Mouse (Mus musculus) thymus, postnatal 4 days (tissue): ENCODE measurements around the gene Fcgr3.
"Not testable (repeated sequence)": the region's sequence is repeated elsewhere in the genome, so short reads cannot be mapped to it uniquely, and the experiment has no call there.

Source experiments
- DNase-seq: peaks from one replicate; pipeline ENCODE4 v3.0.0; 2021

The Fcgr3 gene

GRCm38 (mm10) chr1:171064491-171065242 lies at the start of gene Fcgr3:
TSS of gene Fcgr3 (minus strand) at chr1:171064935.
- DNase-seq: peak; percentile 83

GRCm38 (mm10) chr1:171113873-171114299 lies 49.2 kb upstream of the Fcgr3 start, which contains the start of gene Cfap126:
TSS of gene Cfap126 (plus strand) at chr1:171113918.
- DNase-seq: peak; percentile 37

GRCm38 (mm10) chr1:171112986-171113385 lies 48.3 kb upstream of the Fcgr3 start:
- no peak for DNase-seq

- DNase-seq: peak; percentile 54
These were observed 47.2 kb upstream of the Fcgr3 start for GRCm38 (mm10) chr1:171111781-171112575.

GRCm38 (mm10) chr1:171111020-171111780 lies 46.5 kb upstream of the Fcgr3 start:
- peak; percentile 93 for DNase-seq

GRCm38 (mm10) chr1:171110659-171111019 lies 45.9 kb upstream of the Fcgr3 start:
- no peak for DNase-seq

- DNase-seq: no peak
These were observed 44.9 kb upstream of the Fcgr3 start for GRCm38 (mm10) chr1:171109620-171110019.

- no peak for DNase-seq
These were observed 40.5 kb upstream of the Fcgr3 start for GRCm38 (mm10) chr1:171105226-171105625.

GRCm38 (mm10) chr1:171103179-171103840 lies 38.6 kb upstream of the Fcgr3 start:
- DNase-seq: no peak

GRCm38 (mm10) chr1:171102547-171103177 lies 37.9 kb upstream of the Fcgr3 start:
- peak; percentile 89 for DNase-seq

GRCm38 (mm10) chr1:171101733-171102546 lies 37.2 kb upstream of the Fcgr3 start:
- peak; percentile 84 for DNase-seq

GRCm38 (mm10) chr1:171101033-171101432 lies 36.3 kb upstream of the Fcgr3 start:
- no peak for DNase-seq

- no peak for DNase-seq
These were observed 32.9 kb upstream of the Fcgr3 start for GRCm38 (mm10) chr1:171097612-171098011.

- no peak for DNase-seq
These were observed 32.4 kb upstream of the Fcgr3 start for GRCm38 (mm10) chr1:171097136-171097535.

GRCm38 (mm10) chr1:171096110-171096964 lies 31.6 kb upstream of the Fcgr3 start:
- DNase-seq: no peak

- no peak for DNase-seq
These were observed 29.7 kb upstream of the Fcgr3 start for GRCm38 (mm10) chr1:171094424-171094823.

- DNase-seq: no peak
These were observed 26.0 kb upstream of the Fcgr3 start for GRCm38 (mm10) chr1:171090761-171091160.

- no peak for DNase-seq
These were observed 25.2 kb upstream of the Fcgr3 start for GRCm38 (mm10) chr1:171089891-171090290.

GRCm38 (mm10) chr1:171088237-171088869 lies 23.6 kb upstream of the Fcgr3 start:
- not testable (repeated sequence) for DNase-seq

GRCm38 (mm10) chr1:171085718-171086117 lies 21.0 kb upstream of the Fcgr3 start:
- DNase-seq: no peak
